Mouse (Mus musculus) cerebellum, adult 2 months (tissue): ENCODE data around the gene Slc44a5.

Source experiments
- CTCF ChIP-seq: fragments of 200-500 bp; IDR thresholded peaks from 2 replicates; pipeline ENCODE4 v1.5.1; 2011; ENCODE audit warnings: low read depth, mild to moderate bottlenecking, control low read depth, low read length, moderate library complexity, borderline replicate concordance; ENCODE audit not compliant: insufficient read depth
- POLR2A ChIP-seq: fragments of 200-500 bp; IDR thresholded peaks from 2 replicates; pipeline ENCODE4 v1.6.1; 2011; ENCODE audit warnings: low read length, control low read depth, borderline replicate concordance; ENCODE audit not compliant: insufficient read depth

- TF ChIP-seq CTCF = no peak
- no peak for TF ChIP-seq POLR2A
Measured at GRCm38 (mm10) chr3:153999797-154000528, 26.7 kb downstream of the Slc44a5 start.
